Mouse (Mus musculus): ENCODE data around the gene Cnksr3.

The Cnksr3 gene

GRCm38 (mm10) chr10:7211696-7212482 is at the start of gene Cnksr3:
Cnksr3 (minus strand) TSS chr10:7212237.
- peak; percentile 96 for DNase-seq (ENCODE audit: low read depth, low spot score)

GRCm38 (mm10) chr10:7260166-7261108 is 48.4 kb upstream of the Cnksr3 start:
- DNase-seq (ENCODE audit: low read depth, low spot score): no peak

GRCm38 (mm10) chr10:7258607-7259006 is 46.6 kb upstream of the Cnksr3 start:
- DNase-seq (ENCODE audit: low read depth, low spot score): no peak

GRCm38 (mm10) chr10:7250455-7250854 is 38.4 kb upstream of the Cnksr3 start:
- DNase-seq (ENCODE audit: low read depth, low spot score): no peak

- DNase-seq (ENCODE audit: low read depth, low spot score): no peak
These were observed 22.6 kb upstream of the Cnksr3 start for GRCm38 (mm10) chr10:7234601-7235000.

- no peak for DNase-seq (ENCODE audit: low read depth, low spot score)
These were observed 5.6 kb upstream of the Cnksr3 start for GRCm38 (mm10) chr10:7217551-7218127.

- DNase-seq (ENCODE audit: low read depth, low spot score): no peak
These were observed 2.7 kb upstream of the Cnksr3 start for GRCm38 (mm10) chr10:7214718-7215117.

- no peak for DNase-seq (ENCODE audit: low read depth, low spot score)
These were observed 1.1 kb upstream of the Cnksr3 start for GRCm38 (mm10) chr10:7213066-7213630.

- DNase-seq (ENCODE audit: low read depth, low spot score): peak; percentile 77
These were observed 500 bp upstream of the Cnksr3 start for GRCm38 (mm10) chr10:7212537-7212936.

GRCm38 (mm10) chr10:7210991-7211695 is 894 bp downstream of the Cnksr3 start:
- DNase-seq (ENCODE audit: low read depth, low spot score): peak; percentile 84

- no peak for DNase-seq (ENCODE audit: low read depth, low spot score)
These were observed 2.2 kb downstream of the Cnksr3 start for GRCm38 (mm10) chr10:7209691-7210455.

- no peak for DNase-seq (ENCODE audit: low read depth, low spot score)
These were observed 3.1 kb downstream of the Cnksr3 start for GRCm38 (mm10) chr10:7208859-7209441.

GRCm38 (mm10) chr10:7207301-7207700 is 4.7 kb downstream of the Cnksr3 start:
- DNase-seq (ENCODE audit: low read depth, low spot score): no peak

GRCm38 (mm10) chr10:7206571-7206970 is 5.5 kb downstream of the Cnksr3 start:
- no peak for DNase-seq (ENCODE audit: low read depth, low spot score)

GRCm38 (mm10) chr10:7205576-7205975 is 6.5 kb downstream of the Cnksr3 start:
- no peak for DNase-seq (ENCODE audit: low read depth, low spot score)

- no peak for DNase-seq (ENCODE audit: low read depth, low spot score)
These were observed 7.1 kb downstream of the Cnksr3 start for GRCm38 (mm10) chr10:7204953-7205352.

- no peak for DNase-seq (ENCODE audit: low read depth, low spot score)
These were observed 9.5 kb downstream of the Cnksr3 start for GRCm38 (mm10) chr10:7202576-7202975.

- DNase-seq (ENCODE audit: low read depth, low spot score): no peak
These were observed 11.4 kb downstream of the Cnksr3 start for GRCm38 (mm10) chr10:7200665-7201064.

GRCm38 (mm10) chr10:7198201-7198600 is 13.8 kb downstream of the Cnksr3 start:
- DNase-seq (ENCODE audit: low read depth, low spot score): no peak

- no peak for DNase-seq (ENCODE audit: low read depth, low spot score)
These were observed 14.3 kb downstream of the Cnksr3 start for GRCm38 (mm10) chr10:7197733-7198132.

Data from CD4-positive, CD25-positive, alpha-beta regulatory T cell, adult 2 months (primary cell).